Mouse (Mus musculus) urinary bladder, postnatal 14 days (tissue): ENCODE results near the gene Mtrex.

Experiments used
- DNase-seq: peaks from one replicate; pipeline ENCODE4 v3.0.0; 2021; ENCODE audit warnings: low spot score

Gene Mtrex

GRCm38 (mm10) chr13:112927287-112928001 lies at the start of gene Mtrex, which contains the start of gene Dhx29:
Gene Mtrex, minus strand, starts transcription at chr13:112927398.
Gene Dhx29, plus strand, starts transcription at chr13:112927454.
- peak; percentile 99 for DNase-seq

GRCm38 (mm10) chr13:112976720-112977119 lies 49.5 kb upstream of the Mtrex start:
- no peak for DNase-seq

- DNase-seq = no peak
These were observed 40.1 kb upstream of the Mtrex start for GRCm38 (mm10) chr13:112967267-112967666.

DNA sequence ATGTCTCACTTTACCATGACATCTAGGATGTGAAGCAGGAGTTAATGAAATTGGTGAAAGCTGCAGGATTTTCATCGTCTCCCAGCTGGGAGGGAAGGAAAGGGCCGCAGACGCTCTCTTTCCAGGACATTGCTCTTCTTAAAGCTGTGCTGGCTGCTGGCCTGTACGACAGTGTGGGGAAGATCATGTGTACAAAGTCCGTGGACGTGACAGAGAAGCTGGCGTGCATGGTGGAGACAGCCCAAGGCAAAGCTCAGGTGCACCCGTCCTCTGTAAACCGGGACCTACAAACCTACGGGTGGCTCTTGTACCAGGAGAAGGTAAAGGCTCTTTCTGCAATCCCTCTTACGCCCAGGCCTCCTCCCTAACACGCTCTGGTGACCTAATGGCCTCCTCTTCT lies 37.2 kb upstream of the Mtrex start:
- DNase-seq = no peak

GRCm38 (mm10) chr13:112963081-112963480 lies 35.9 kb upstream of the Mtrex start:
- DNase-seq = no peak

DNA sequence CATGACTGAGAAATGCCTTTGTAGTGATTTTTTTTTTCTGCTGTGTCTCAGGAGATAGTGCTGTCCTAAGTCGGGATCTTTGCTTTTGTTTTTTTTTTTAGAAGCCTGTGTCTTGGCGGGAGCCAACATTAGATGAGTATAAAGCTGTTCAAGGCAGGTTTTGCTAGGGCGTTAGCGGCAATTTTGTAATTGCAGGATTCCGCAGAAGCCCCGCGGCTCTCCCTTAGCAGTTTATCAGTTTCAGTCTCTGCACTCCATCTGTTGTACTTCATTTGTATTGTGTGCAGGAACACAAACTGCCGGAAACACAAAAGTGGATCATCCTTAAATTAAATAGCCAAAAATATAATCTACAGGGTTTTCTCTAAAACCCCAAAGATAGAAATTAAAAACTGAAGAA lies 26.9 kb upstream of the Mtrex start:
- no peak for DNase-seq

DNA sequence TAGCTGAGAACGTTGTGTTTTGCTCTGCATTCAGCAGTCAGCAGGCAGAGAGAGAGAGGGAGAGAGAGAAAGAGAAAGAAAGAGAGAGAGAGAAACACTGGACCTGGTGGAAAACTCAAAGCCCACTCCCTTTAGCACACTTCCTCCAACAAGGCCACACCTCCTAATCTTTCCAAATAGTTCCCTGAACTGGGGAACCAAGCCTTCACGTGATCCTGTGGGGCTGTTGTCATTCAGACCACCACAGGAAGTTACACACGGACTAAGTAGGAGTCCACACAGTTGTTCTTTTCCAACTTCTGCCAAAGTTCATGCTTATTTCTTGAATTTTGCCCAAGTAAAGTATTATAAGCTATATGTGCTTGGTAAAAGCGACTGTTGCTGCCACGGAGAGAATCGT lies 18.7 kb upstream of the Mtrex start:
- no peak for DNase-seq

DNA sequence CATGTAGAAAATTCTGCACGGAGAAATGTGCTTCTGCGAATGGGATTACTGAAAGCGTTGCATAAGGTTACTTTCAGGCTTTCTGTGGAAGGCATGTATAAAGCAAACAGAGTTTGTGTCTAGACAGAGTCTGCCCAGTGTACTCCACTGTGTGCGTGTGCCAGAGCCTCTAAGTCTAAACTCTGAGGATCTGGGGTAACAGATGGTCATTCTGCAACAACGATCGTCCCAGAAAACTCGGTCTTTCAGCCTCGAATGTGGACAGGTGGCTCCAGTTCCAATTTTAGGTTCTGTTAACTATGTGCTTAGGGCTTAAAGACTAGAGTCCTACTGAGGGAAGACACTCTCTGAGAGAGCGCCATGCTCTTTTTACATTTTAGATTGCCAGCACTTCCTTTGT lies 18.1 kb upstream of the Mtrex start:
- no peak for DNase-seq

GRCm38 (mm10) chr13:112941879-112942330 lies 14.7 kb upstream of the Mtrex start:
- DNase-seq = no peak

DNA sequence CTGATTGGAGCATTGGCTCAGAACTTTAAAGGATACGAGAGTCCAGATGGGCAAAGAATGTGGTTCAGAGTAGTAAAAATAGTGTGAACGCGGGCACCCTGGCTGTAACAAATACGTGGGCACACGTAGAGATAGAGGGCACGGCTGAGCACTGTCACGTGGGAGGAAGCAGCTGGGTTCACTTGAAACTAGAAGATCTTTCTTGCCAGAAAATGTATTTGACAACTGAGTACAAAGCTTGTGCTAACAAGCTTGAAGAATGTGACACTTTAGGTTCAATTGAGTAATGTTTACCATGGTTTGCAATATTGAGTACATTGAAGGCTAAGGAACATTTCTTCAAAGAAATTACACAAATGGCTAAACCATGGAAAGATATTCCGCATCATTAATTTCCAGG lies 10.9 kb upstream of the Mtrex start:
- DNase-seq = no peak

DNA sequence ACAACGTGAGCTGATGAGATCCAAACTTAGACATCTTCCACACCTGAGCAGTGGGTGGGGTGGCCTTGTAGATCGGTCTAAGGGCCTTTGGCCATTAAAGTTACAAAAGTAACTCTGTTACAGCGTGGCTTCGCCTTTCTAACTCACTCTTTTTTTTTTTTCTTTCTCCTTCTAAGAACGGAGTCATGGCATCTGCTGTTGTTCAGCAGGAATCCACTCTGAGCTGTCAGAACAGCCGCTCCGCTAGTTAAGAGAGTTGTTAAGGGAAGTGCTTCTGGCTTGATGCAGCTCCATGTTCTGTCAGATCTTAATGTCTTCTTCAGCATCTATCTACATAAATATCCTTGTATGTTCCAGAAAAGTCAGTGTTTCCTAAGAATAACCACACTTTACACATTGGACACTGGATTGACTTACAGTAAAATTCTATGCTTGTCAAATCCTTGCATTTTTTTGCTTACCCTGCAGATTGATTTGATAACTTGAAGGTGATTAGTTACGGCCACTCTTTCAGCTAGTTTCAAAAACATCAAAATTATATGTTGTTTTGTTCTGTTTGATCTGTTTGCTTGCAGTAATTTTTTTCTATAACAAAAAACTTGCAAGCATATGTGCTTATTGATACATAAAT lies 955 bp upstream of the Mtrex start:
- no peak for DNase-seq

- peak; percentile 31 for DNase-seq
These were observed 402 bp downstream of the Mtrex start for GRCm38 (mm10) chr13:112926796-112927195.

- no peak for DNase-seq
These were observed 1.2 kb downstream of the Mtrex start for GRCm38 (mm10) chr13:112925976-112926375.

DNA sequence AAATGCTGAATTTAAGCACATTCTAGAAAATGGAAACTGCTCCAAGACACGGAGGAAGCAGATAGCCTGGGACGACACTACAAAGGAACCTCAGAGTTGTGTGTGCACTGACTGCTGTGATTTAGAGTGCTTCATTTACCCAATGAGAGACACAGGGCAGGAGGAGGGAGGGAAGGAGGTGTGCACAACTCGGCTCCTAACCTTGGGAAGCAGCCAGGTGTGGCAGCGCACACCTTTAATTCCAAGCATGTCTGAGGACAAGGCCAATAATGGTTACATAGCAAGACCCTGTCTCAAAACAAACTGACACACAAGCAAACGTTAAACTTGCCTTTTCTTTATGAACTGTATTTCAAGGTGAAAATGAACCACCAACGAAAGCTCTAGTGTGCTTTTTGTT lies 1.9 kb downstream of the Mtrex start:
- DNase-seq = no peak

- no peak for DNase-seq
These were observed 6.3 kb downstream of the Mtrex start for GRCm38 (mm10) chr13:112920906-112921305.

GRCm38 (mm10) chr13:112919141-112919865 lies 7.9 kb downstream of the Mtrex start:
- no peak for DNase-seq

DNA sequence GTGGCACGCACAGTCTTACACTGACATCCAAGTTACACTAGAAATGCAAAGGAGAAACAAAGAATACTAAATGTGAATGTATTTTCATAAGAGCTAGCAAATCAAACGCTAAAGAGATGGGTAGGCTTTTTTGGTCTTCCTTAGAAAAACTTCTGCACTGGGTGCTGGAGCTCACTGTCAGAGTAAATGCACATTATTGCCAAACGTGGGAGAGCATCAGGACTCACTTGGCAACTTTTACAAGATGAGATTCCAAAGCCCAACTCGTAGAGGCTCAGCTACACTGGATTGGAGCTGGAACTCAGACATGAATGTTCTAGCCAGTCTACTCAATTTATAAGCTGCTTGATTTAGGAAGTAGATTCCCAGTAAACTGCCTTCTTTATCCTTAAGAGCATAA lies 16.8 kb downstream of the Mtrex start:
- DNase-seq = no peak

GRCm38 (mm10) chr13:112909663-112910062 lies 17.5 kb downstream of the Mtrex start:
- peak; percentile 46 for DNase-seq

- DNase-seq = no peak
These were observed 25.0 kb downstream of the Mtrex start for GRCm38 (mm10) chr13:112902176-112902575.

GRCm38 (mm10) chr13:112887234-112887633 lies 40.0 kb downstream of the Mtrex start:
- DNase-seq = no peak

GRCm38 (mm10) chr13:112871500-112872266 lies 55.5 kb downstream of the Mtrex start:
- DNase-seq = peak; percentile 18

GRCm38 (mm10) chr13:112870039-112870690 lies 57.0 kb downstream of the Mtrex start:
- no peak for DNase-seq
